Comparison of ENCODE assay signal across 17 mouse cellular contexts in the genomic region with DNA sequence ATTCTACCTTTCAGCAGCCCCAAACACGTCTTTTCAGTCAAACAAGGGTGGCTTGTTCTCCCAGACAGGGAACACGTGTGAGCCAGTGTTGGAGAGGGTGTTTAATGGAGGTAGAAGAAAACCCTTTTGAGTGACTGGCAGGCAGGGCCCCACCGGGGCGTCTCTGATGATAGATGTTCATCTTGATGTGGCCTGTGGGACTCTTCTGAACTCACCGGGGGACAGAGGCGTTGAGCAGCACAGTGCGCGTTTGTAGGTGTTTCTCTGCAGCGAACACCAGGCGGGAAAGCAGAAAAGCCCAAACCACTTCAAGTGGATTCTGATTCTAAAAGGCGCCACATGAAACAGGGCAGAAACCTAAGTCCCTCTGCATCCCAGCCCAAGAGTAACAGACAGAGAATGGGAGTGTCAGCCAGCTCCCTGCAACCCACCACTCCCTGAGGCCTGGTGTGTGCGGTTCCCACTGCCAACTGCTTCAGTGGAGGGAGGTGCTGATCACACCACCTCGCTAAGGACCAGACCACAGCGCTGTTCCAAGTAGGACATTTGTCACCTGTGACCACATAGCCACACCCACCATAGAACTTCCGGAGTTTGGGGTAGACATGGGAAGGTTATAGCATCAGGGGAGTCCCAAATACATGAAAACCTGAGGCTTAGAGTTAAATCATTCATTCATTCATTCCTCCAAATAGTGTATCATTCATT.
A peak's percentile ranks its signal among the peaks of the same experiment; 100 is the strongest.
DNase-seq lines count a peak whose midpoint lies in the region; ATAC-seq and TF ChIP-seq lines count a peak whose summit lies in the region.
"Had no signal": no experiment of that assay in that cellular context is flagged by ENCODE, and none has a peak within 500 bp of the region (broad histone marks: within the 10 kb centered on the region; RNA-seq: fewer than 3 reads in every experiment).

No protein-coding gene starts in this region.

- WGBS in midbrain, embryonic 11.5 days = 88% methylated on average over 15 of the region's 15 CpGs
- WGBS in midbrain, embryonic 13.5 days = 87% methylated on average over 15 of the region's 15 CpGs
- 6% methylated on average over 15 of the region's 15 CpGs for WGBS in thymus, adult 2 months
- WGBS in kidney, embryonic 15.5 days = 50% methylated on average over 15 of the region's 15 CpGs

- no peak overlapping the region for H3K4me2 ChIP-seq in midbrain, embryonic 11.5 days
- no peak overlapping the region for H3K4me2 ChIP-seq in midbrain, embryonic 13.5 days (replicated peaks)
- H3K4me2 ChIP-seq in kidney, embryonic 15.5 days = no peak overlapping the region
- H3K4me2 ChIP-seq: embryonic facial prominence, embryonic 12.5 days; heart, embryonic 13.5 days; neural tube, embryonic 13.5 days had no signal

- no peaks in the 10 kb centered on the region for H3K4me1 ChIP-seq in midbrain, embryonic 11.5 days (ENCODE audit: control insufficient read depth, insufficient read depth, low read length)
- H3K4me1 ChIP-seq in midbrain, embryonic 13.5 days (replicated peaks) = no peaks in the 10 kb centered on the region
- peaks cover 21% of the 10 kb centered on the region for H3K4me1 ChIP-seq in thymus, adult 2 months (replicated peaks; ENCODE audit: control insufficient read depth, insufficient read depth, low read length)
- H3K4me1 ChIP-seq in kidney, embryonic 15.5 days = no peaks in the 10 kb centered on the region
- H3K4me1 ChIP-seq: embryonic facial prominence, embryonic 12.5 days; heart, embryonic 13.5 days; neural tube, embryonic 13.5 days had no signal

- TF ChIP-seq POLR2A in thymus, adult 2 months (IDR thresholded peaks at IDR 0.05; ENCODE audit: control insufficient read depth, extremely low read depth, insufficient read depth, low read length, poor library complexity) = no peak

- no peak overlapping the region for H3K9ac ChIP-seq in midbrain, embryonic 11.5 days (ENCODE audit: low read length)
- H3K9ac ChIP-seq in midbrain, embryonic 13.5 days (replicated peaks) = no peak overlapping the region
- no peak overlapping the region for H3K9ac ChIP-seq in kidney, embryonic 15.5 days
- H3K9ac ChIP-seq: embryonic facial prominence, embryonic 12.5 days; forebrain, postnatal 0 days; heart, embryonic 13.5 days; liver, embryonic 14.5 days; neural tube, embryonic 13.5 days had no signal

- ATAC-seq in midbrain, embryonic 11.5 days (ENCODE audit: low FRiP score) = no peak
- no peak for ATAC-seq in midbrain, embryonic 13.5 days
- no peak for ATAC-seq in kidney, embryonic 15.5 days (replicated peaks; ENCODE audit: low FRiP score)
- ATAC-seq in monocyte, adult 5-6 weeks (replicated peaks; ENCODE audit: insufficient number of reproducible peaks, low FRiP score, low TSS enrichment, poor library complexity, severe bottlenecking) = no peak
- ATAC-seq: forebrain, postnatal 0 days had no signal

- H3K36me3 ChIP-seq in midbrain, embryonic 11.5 days (ENCODE audit: control insufficient read depth, insufficient read depth, low read length) = no peaks in the 10 kb centered on the region
- no peaks in the 10 kb centered on the region for H3K36me3 ChIP-seq in midbrain, embryonic 13.5 days
- no peaks in the 10 kb centered on the region for H3K36me3 ChIP-seq in thymus, adult 2 months (ENCODE audit: control insufficient read depth, insufficient read depth, low read length)
- H3K36me3 ChIP-seq in kidney, embryonic 15.5 days = no peaks in the 10 kb centered on the region
- H3K36me3 ChIP-seq: embryonic facial prominence, embryonic 12.5 days; heart, embryonic 13.5 days; neural tube, embryonic 13.5 days had no signal

- no peak for TF ChIP-seq CTCF in thymus, adult 2 months (IDR thresholded peaks at IDR 0.05; ENCODE audit: borderline replicate concordance, control insufficient read depth, extremely low read depth, insufficient read depth, low read length, poor library complexity)

- H3K4me3 ChIP-seq in midbrain, embryonic 11.5 days (ENCODE audit: low read depth, low read length) = no peak overlapping the region
- H3K4me3 ChIP-seq in midbrain, embryonic 13.5 days (replicated peaks) = no peak overlapping the region
- no peak overlapping the region for H3K4me3 ChIP-seq in thymus, adult 2 months (ENCODE audit: control insufficient read depth, insufficient read depth, low read length)
- H3K4me3 ChIP-seq in kidney, embryonic 15.5 days (replicated peaks) = no peak overlapping the region
- H3K4me3 ChIP-seq: embryonic facial prominence, embryonic 12.5 days; heart, embryonic 13.5 days; neural tube, embryonic 13.5 days had no signal

- H3K27ac ChIP-seq in midbrain, embryonic 11.5 days (ENCODE audit: low read depth, low read length) = no peak overlapping the region
- H3K27ac ChIP-seq in midbrain, embryonic 13.5 days = no peak overlapping the region
- no peak overlapping the region for H3K27ac ChIP-seq in thymus, adult 2 months (ENCODE audit: control insufficient read depth, insufficient read depth, low read length)
- H3K27ac ChIP-seq in kidney, embryonic 15.5 days = no peak overlapping the region
- H3K27ac ChIP-seq: embryonic facial prominence, embryonic 12.5 days; heart, embryonic 13.5 days; liver, embryonic 14.5 days; neural tube, embryonic 13.5 days had no signal

- peak; percentile 65 for DNase-seq in midbrain, embryonic 11.5 days (ENCODE audit: low spot score, missing footprints)
- DNase-seq in induced T-regulatory cell, adult 2 months (ENCODE audit: low read depth) = peak; percentile 88
- DNase-seq in thymus, adult 2 months = peak; percentile 49
- no peak for DNase-seq in cerebellum, adult 11-12 months
- DNase-seq: adrenal gland, adult 2 months; cerebellum, adult 11 months; cerebellum, postnatal 36 days; forebrain, postnatal 0 days; gastrocnemius, postnatal 25 days; left cerebral cortex, postnatal 4 days had no signal

- no peaks in the 10 kb centered on the region for H3K27me3 ChIP-seq in midbrain, embryonic 11.5 days (ENCODE audit: control insufficient read depth, insufficient read depth, low read length)
- H3K27me3 ChIP-seq in midbrain, embryonic 13.5 days = no peaks in the 10 kb centered on the region
- no peaks in the 10 kb centered on the region for H3K27me3 ChIP-seq in thymus, adult 2 months (ENCODE audit: control insufficient read depth, insufficient read depth, low read length)
- peaks cover 5% of the 10 kb centered on the region; the same call in 1 of the 2 replicates for H3K27me3 ChIP-seq in kidney, embryonic 15.5 days
- H3K27me3 ChIP-seq: embryonic facial prominence, embryonic 12.5 days; neural tube, embryonic 13.5 days had no signal

- H3K9me3 ChIP-seq in midbrain, embryonic 11.5 days (ENCODE audit: control insufficient read depth, low read length) = no peaks in the 10 kb centered on the region
- H3K9me3 ChIP-seq in midbrain, embryonic 13.5 days = no peaks in the 10 kb centered on the region
- H3K9me3 ChIP-seq in kidney, embryonic 15.5 days (replicated peaks) = no peaks in the 10 kb centered on the region
- H3K9me3 ChIP-seq: embryonic facial prominence, embryonic 12.5 days; heart, embryonic 13.5 days; neural tube, embryonic 13.5 days had no signal
